Mouse (Mus musculus): ENCODE results near the gene Lamtor1. TPM values are rescaled to one million over a fixed set of nuclear protein-coding genes. Genes with fewer than 3 reads are reported as not detected.
"Not testable (repeated sequence)": the region's sequence is repeated elsewhere in the genome, so short reads cannot be mapped to it uniquely, and the experiment has no call there.

The Lamtor1 gene
- polyA plus RNA-seq, 1 experiment from 2014 or later, result 141 TPM

DNA sequence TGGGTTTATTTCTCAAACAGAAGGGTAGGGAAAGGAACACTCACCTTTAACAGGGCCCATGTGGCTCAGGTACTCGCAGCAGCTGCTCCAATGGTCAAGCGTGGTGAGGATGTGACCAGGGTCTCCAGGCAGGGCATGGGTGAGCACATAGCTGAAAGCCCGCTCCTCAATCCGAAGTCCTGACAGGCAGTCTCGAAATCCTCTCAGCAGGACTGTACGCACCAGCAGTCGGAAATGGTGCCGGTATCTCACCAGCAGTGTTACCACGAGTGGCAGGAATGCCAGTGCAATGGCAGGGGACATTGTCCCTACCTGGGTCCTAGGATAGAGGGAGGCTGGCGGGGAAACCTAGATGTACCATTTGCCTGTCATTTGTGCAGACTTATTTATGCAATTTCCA, 3.7 kb upstream of the Lamtor1 start:
- Histone ChIP-seq H3K27ac (no peak overlapping the region), H3K4me2 (no peak overlapping the region), H3K27me3 (no peaks in the 10 kb centered on the region), H3K9me3 (no peaks in the 10 kb centered on the region), H3K9ac (replicated peaks) (no peak overlapping the region), H3K36me3 (peaks cover 27% of the 10 kb centered on the region; the same call in 1 of the 2 replicates), H3K4me3 (replicated peaks) (no peak overlapping the region), H3K4me1 (replicated peaks) (peaks cover 12% of the 10 kb centered on the region)
- ATAC-seq (ENCODE audit: insufficient number of reproducible peaks, insufficient read depth, low FRiP score, low TSS enrichment, low read depth), result no peak
- 92% methylated on average over 10 of the region's 10 CpGs for WGBS

- H3K36me3 ChIP-seq, result peaks cover 28% of the 10 kb centered on the region; the same call in 1 of the 2 replicates
- no peak overlapping the region for H3K4me2 ChIP-seq
- peaks cover 8% of the 10 kb centered on the region; the same call in 1 of the 2 replicates for H3K4me1 ChIP-seq (replicated peaks)
- ATAC-seq (ENCODE audit: insufficient number of reproducible peaks, insufficient read depth, low FRiP score, low TSS enrichment, low read depth), result no peak
- H3K9ac ChIP-seq (replicated peaks), result no peak overlapping the region
- no peaks in the 10 kb centered on the region for H3K9me3 ChIP-seq
- no peak overlapping the region for H3K4me3 ChIP-seq (replicated peaks)
- H3K27me3 ChIP-seq, result no peaks in the 10 kb centered on the region
- no peak overlapping the region for H3K27ac ChIP-seq
These were observed 2.9 kb upstream of the Lamtor1 start for GRCm38 (mm10) chr7:101902846-101903245.

GRCm38 (mm10) chr7:101906287-101906681, 580 bp downstream of the Lamtor1 start, which contains the start of gene Tomt:
TSS of gene Tomt (minus strand) at chr7:101906359.
- peaks cover 39% of the 10 kb centered on the region for H3K36me3 ChIP-seq
- H3K27ac ChIP-seq, result peak within 1 kb of the TSS; percentile 97
- H3K27me3 ChIP-seq, result no peaks in the 10 kb centered on the region
- H3K4me3 ChIP-seq (replicated peaks), result peak within 1 kb of the TSS; percentile 77
- no peak for ATAC-seq (ENCODE audit: insufficient number of reproducible peaks, insufficient read depth, low FRiP score, low TSS enrichment, low read depth)
- 11% methylated on average over 11 of the region's 11 CpGs for WGBS
- H3K4me1 ChIP-seq (replicated peaks), result peaks cover 8% of the 10 kb centered on the region; the same call in 1 of the 2 replicates
- H3K9me3 ChIP-seq, result no peaks in the 10 kb centered on the region
- H3K9ac ChIP-seq (replicated peaks), result peak within 1 kb of the TSS; percentile 90
- H3K4me2 ChIP-seq, result peak within 1 kb of the TSS; percentile 74

GRCm38 (mm10) chr7:101906696-101907095, 992 bp downstream of the Lamtor1 start:
- Histone ChIP-seq H3K36me3 (peaks cover 43% of the 10 kb centered on the region), H3K4me2 (peak overlapping the region; percentile 74), H3K27ac (peak overlapping the region; percentile 25; the same call in 1 of the 2 replicates), H3K4me1 (replicated peaks) (peaks cover 8% of the 10 kb centered on the region; the same call in 1 of the 2 replicates), H3K4me3 (replicated peaks) (peak overlapping the region; percentile 77), H3K27me3 (no peaks in the 10 kb centered on the region), H3K9me3 (no peaks in the 10 kb centered on the region), H3K9ac (replicated peaks) (peak overlapping the region; percentile 90)
- 75% methylated on average over 8 of the region's 8 CpGs for WGBS
- ATAC-seq (ENCODE audit: insufficient number of reproducible peaks, insufficient read depth, low FRiP score, low TSS enrichment, low read depth), result no peak

GRCm38 (mm10) chr7:101908367-101908766, 2.7 kb downstream of the Lamtor1 start:
- Histone ChIP-seq H3K27ac (no peak overlapping the region), H3K4me2 (no peak overlapping the region), H3K9me3 (no peaks in the 10 kb centered on the region), H3K36me3 (peaks cover 48% of the 10 kb centered on the region), H3K9ac (replicated peaks) (no peak overlapping the region), H3K4me1 (replicated peaks) (peaks cover 8% of the 10 kb centered on the region; the same call in 1 of the 2 replicates), H3K4me3 (replicated peaks) (no peak overlapping the region), H3K27me3 (no peaks in the 10 kb centered on the region)
- WGBS, result 77% methylated on average over 4 of the region's 4 CpGs
- no peak for ATAC-seq (ENCODE audit: insufficient number of reproducible peaks, insufficient read depth, low FRiP score, low TSS enrichment, low read depth)

- Histone ChIP-seq H3K9ac (replicated peaks) (no peak overlapping the region), H3K27ac (no peak overlapping the region), H3K4me3 (replicated peaks) (no peak overlapping the region), H3K4me2 (no peak overlapping the region), H3K36me3 (peaks cover 66% of the 10 kb centered on the region), H3K4me1 (replicated peaks) (peaks cover 8% of the 10 kb centered on the region; the same call in 1 of the 2 replicates), H3K27me3 (no peaks in the 10 kb centered on the region), H3K9me3 (no peaks in the 10 kb centered on the region)
- 72% methylated on average over 4 of the region's 4 CpGs for WGBS
- ATAC-seq (ENCODE audit: insufficient number of reproducible peaks, insufficient read depth, low FRiP score, low TSS enrichment, low read depth), result no peak
These were observed 4.4 kb downstream of the Lamtor1 start for GRCm38 (mm10) chr7:101910138-101910537.

GRCm38 (mm10) chr7:101911982-101912381, 6.3 kb downstream of the Lamtor1 start:
- peaks cover 70% of the 10 kb centered on the region for H3K36me3 ChIP-seq
- no peak for ATAC-seq (ENCODE audit: insufficient number of reproducible peaks, insufficient read depth, low FRiP score, low TSS enrichment, low read depth)

GRCm38 (mm10) chr7:101918071-101918470, 12.4 kb downstream of the Lamtor1 start:
- Histone ChIP-seq H3K4me2 (no peak overlapping the region), H3K27ac (no peak overlapping the region), H3K36me3 (peaks cover 25% of the 10 kb centered on the region), H3K9ac (replicated peaks) (no peak overlapping the region), H3K9me3 (no peaks in the 10 kb centered on the region), H3K4me1 (replicated peaks) (no peaks in the 10 kb centered on the region), H3K4me3 (replicated peaks) (no peak overlapping the region), H3K27me3 (no peaks in the 10 kb centered on the region)
- 19% methylated on average over 1 of the region's 1 CpGs for WGBS
- peak; percentile 61; the same call in 1 of the 2 replicates for ATAC-seq (ENCODE audit: insufficient number of reproducible peaks, insufficient read depth, low FRiP score, low TSS enrichment, low read depth)

More at GRCm38 (mm10) chr7:101911982-101912381, 6.3 kb downstream of the Lamtor1 start:
- H3K4me1 ChIP-seq (replicated peaks), result 0 out of 2 replicates have a peak, but pooled peaks cover 2% of the 10 kb centered on the region
- no peak overlapping the region for H3K9ac ChIP-seq (replicated peaks)
- 65% methylated on average over 3 of the region's 3 CpGs for WGBS
- no peak overlapping the region for H3K4me2 ChIP-seq
- no peaks in the 10 kb centered on the region for H3K27me3 ChIP-seq
- H3K9me3 ChIP-seq, result no peaks in the 10 kb centered on the region
- H3K4me3 ChIP-seq (replicated peaks), result no peak overlapping the region
- H3K27ac ChIP-seq, result no peak overlapping the region

GRCm38 (mm10) chr7:101925892-101926291, 20.2 kb downstream of the Lamtor1 start:
- H3K4me3 ChIP-seq (replicated peaks); H3K27ac ChIP-seq; H3K9ac ChIP-seq (replicated peaks); H3K4me2 ChIP-seq; H3K9me3 ChIP-seq; H3K4me1 ChIP-seq (replicated peaks); H3K36me3 ChIP-seq; H3K27me3 ChIP-seq; ATAC-seq (ENCODE audit: insufficient number of reproducible peaks, insufficient read depth, low FRiP score, low TSS enrichment, low read depth): not testable (repeated sequence)

DNA sequence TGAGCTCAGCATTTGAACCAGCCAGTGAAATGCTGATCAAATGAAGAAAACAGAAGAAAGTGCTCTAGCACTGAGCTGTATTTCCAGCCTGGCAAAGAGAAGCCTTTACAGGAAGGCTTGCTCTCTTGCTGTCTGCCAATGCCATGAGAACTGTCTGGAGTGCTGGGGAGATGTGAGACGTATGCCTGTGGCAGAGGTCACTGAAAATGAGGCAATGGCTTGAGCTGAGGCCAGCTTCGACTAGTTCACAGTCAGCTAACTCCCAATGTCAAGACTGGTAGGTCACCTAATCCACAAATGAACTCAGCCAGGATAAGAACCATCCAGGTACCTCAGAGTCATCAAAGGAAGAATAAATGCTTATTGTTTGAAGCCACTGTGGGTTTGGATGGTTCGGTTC, 22.4 kb downstream of the Lamtor1 start:
- no peak overlapping the region for H3K4me3 ChIP-seq (replicated peaks)
- no peak overlapping the region for H3K4me2 ChIP-seq
- peaks cover 6% of the 10 kb centered on the region; the same call in 1 of the 2 replicates for H3K4me1 ChIP-seq (replicated peaks)
- no peaks in the 10 kb centered on the region for H3K36me3 ChIP-seq
- 87% methylated on average over 3 of the region's 3 CpGs for WGBS
- no peak overlapping the region for H3K27ac ChIP-seq
- no peak for ATAC-seq (ENCODE audit: insufficient number of reproducible peaks, insufficient read depth, low FRiP score, low TSS enrichment, low read depth)
- no peaks in the 10 kb centered on the region for H3K9me3 ChIP-seq
- H3K27me3 ChIP-seq, result no peaks in the 10 kb centered on the region
- H3K9ac ChIP-seq (replicated peaks), result no peak overlapping the region

DNA sequence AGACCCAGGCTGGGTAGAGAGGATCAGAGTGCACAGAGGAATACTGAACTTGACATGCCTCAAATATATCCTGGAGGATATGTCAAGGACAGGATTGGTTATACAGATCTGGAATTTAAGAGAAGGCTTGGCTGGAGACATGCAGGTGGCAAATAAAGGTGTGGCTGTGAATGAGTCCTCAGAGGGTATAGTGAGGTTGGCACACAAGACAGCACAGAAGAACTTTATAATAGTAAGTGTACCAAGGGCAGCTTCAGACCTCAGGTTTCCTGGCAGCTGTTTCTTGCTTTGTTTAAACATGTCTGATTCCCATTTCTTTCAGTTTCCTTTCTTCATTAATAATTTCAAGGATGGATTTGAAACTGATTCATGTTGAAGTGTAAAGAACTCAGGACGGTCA, 26.8 kb downstream of the Lamtor1 start:
- peak overlapping the region; percentile 79; the same call in 1 of the 2 replicates for H3K4me3 ChIP-seq (replicated peaks)
- no peak for ATAC-seq (ENCODE audit: insufficient number of reproducible peaks, insufficient read depth, low FRiP score, low TSS enrichment, low read depth)
- H3K36me3 ChIP-seq, result no peaks in the 10 kb centered on the region; the same call in 1 of the 2 replicates
- WGBS, result 92% methylated on average over 1 of the region's 1 CpGs
- peak overlapping the region; percentile 69 for H3K4me2 ChIP-seq
- no peaks in the 10 kb centered on the region for H3K9me3 ChIP-seq
- H3K27ac ChIP-seq, result no peak overlapping the region
- H3K27me3 ChIP-seq, result no peaks in the 10 kb centered on the region
- H3K9ac ChIP-seq (replicated peaks), result no peak overlapping the region
- peaks cover 14% of the 10 kb centered on the region; the same call in 1 of the 2 replicates for H3K4me1 ChIP-seq (replicated peaks)

- Histone ChIP-seq H3K4me3 (replicated peaks) (peak overlapping the region; percentile 79), H3K27ac (peak overlapping the region; percentile 76), H3K4me1 (replicated peaks) (peaks cover 14% of the 10 kb centered on the region; the same call in 1 of the 2 replicates), H3K9me3 (no peaks in the 10 kb centered on the region), H3K36me3 (peaks cover 1% of the 10 kb centered on the region; the same call in 1 of the 2 replicates), H3K9ac (replicated peaks) (peak overlapping the region; percentile 67), H3K27me3 (no peaks in the 10 kb centered on the region), H3K4me2 (peak overlapping the region; percentile 69)
- WGBS, result 5% methylated on average over 15 of the region's 15 CpGs
- ATAC-seq (ENCODE audit: insufficient number of reproducible peaks, insufficient read depth, low FRiP score, low TSS enrichment, low read depth), result no peak
These were observed 27.6 kb downstream of the Lamtor1 start for GRCm38 (mm10) chr7:101933300-101933699.
